Mouse (Mus musculus) lung, adult 18-20 months (tissue): ENCODE data around the gene Olfr629.
"Not testable (repeated sequence)": the region's sequence is repeated elsewhere in the genome, so short reads cannot be mapped to it uniquely, and the experiment has no call there.

ENCODE experiments used
- DNase-seq, 2 experiments: peaks; one replicate each; pipeline ENCODE4 v3.0.0; 2022; ENCODE audit warnings: mixed read lengths in 2 of 2

The Olfr629 gene

GRCm38 (mm10) chr7:103744843-103745242 lies at the start of gene Olfr629:
Gene Olfr629 (minus strand): TSS chr7:103744943.
- DNase-seq: no peak

- no peak for DNase-seq
Measured at GRCm38 (mm10) chr7:103792669-103793388, 48.1 kb upstream of the Olfr629 start.

- DNase-seq: no peak
Measured at GRCm38 (mm10) chr7:103791721-103792120, 47.0 kb upstream of the Olfr629 start, which contains the start of gene Olfr67. Gene Olfr67 (minus strand): TSS chr7:103791821.

GRCm38 (mm10) chr7:103779598-103779997 lies 34.9 kb upstream of the Olfr629 start, which contains the start of gene Olfr68:
Gene Olfr68 (minus strand): TSS chr7:103779698.
- no peak for DNase-seq

- DNase-seq: not testable (repeated sequence)
Measured at GRCm38 (mm10) chr7:103777652-103778051, 32.9 kb upstream of the Olfr629 start.

GRCm38 (mm10) chr7:103771494-103771893 lies 26.8 kb upstream of the Olfr629 start, which contains the start of gene Olfr69:
Gene Olfr69 (minus strand): TSS chr7:103771594.
- no peak for DNase-seq

- not testable (repeated sequence) for DNase-seq
Measured at GRCm38 (mm10) chr7:103767687-103768086, 22.9 kb upstream of the Olfr629 start.

GRCm38 (mm10) chr7:103762212-103762611 lies 17.5 kb upstream of the Olfr629 start:
- not testable (repeated sequence) for DNase-seq

GRCm38 (mm10) chr7:103757233-103757632 lies 12.5 kb upstream of the Olfr629 start, which contains the start of gene Olfr630:
Gene Olfr630 (minus strand): TSS chr7:103757333.
- DNase-seq: no peak

GRCm38 (mm10) chr7:103730074-103730473 lies 14.7 kb downstream of the Olfr629 start, which contains the start of gene Olfr628:
Gene Olfr628 (plus strand): TSS chr7:103730374.
- no peak for DNase-seq

- DNase-seq: not testable (repeated sequence)
Measured at GRCm38 (mm10) chr7:103716398-103716797, 28.3 kb downstream of the Olfr629 start.

GRCm38 (mm10) chr7:103714371-103714770 lies 30.4 kb downstream of the Olfr629 start, which contains the start of gene Olfr243:
Gene Olfr243 (plus strand): TSS chr7:103714671.
- no peak for DNase-seq

GRCm38 (mm10) chr7:103712024-103712423 lies 32.7 kb downstream of the Olfr629 start:
- DNase-seq: no peak

- DNase-seq: no peak
Measured at GRCm38 (mm10) chr7:103699469-103699868, 45.3 kb downstream of the Olfr629 start.
